Mouse (Mus musculus) liver, embryonic 16.5 days (tissue): ENCODE measurements around the gene Dvl1. TPM values are rescaled to one million over a fixed set of nuclear protein-coding genes. Genes with fewer than 3 reads are reported as not detected.

Experiments
- ATAC-seq: fragments of 200-750 bp; cut with Nextera tagmentation; 2 replicates; pipeline ENCODE4 v1.8.0; 2017; ENCODE audit warnings: low read depth, mild to moderate bottlenecking, moderate number of reproducible peaks, moderate library complexity
- H3K27ac ChIP-seq: fragments of 300-500 bp; sonication (generic); 2 replicates; pipeline ENCODE4 v1.5.1; 2014; ENCODE audit warnings: mild to moderate bottlenecking, low read length
- H3K27me3 ChIP-seq: fragments of 300-500 bp; sonication (generic); 2 replicates; pipeline ENCODE4 v1.6.1; 2014; ENCODE audit warnings: low read depth, low read length, mixed read lengths; ENCODE audit not compliant: control insufficient read depth, insufficient read depth
- H3K36me3 ChIP-seq: fragments of 300-500 bp; sonication (generic); 2 replicates; pipeline ENCODE4 v1.6.1; 2014; ENCODE audit warnings: mild to moderate bottlenecking; ENCODE audit not compliant: control insufficient read depth, insufficient read depth
- H3K4me1 ChIP-seq: fragments of 300-500 bp; sonication (generic); 2 replicates; pipeline ENCODE4 v1.6.1; 2014; ENCODE audit warnings: low read depth, low read length, mixed read lengths; ENCODE audit not compliant: control insufficient read depth
- H3K4me2 ChIP-seq: fragments of 300-500 bp; sonication (generic); 2 replicates; pipeline ENCODE4 v1.6.1; 2014; ENCODE audit warnings: low read depth, low read length, mixed read lengths
- H3K4me3 ChIP-seq: fragments of 300-500 bp; sonication (generic); 2 replicates; pipeline ENCODE4 v1.5.1; 2014; ENCODE audit warnings: low read depth, mild to moderate bottlenecking, low read length
- H3K9ac ChIP-seq: fragments of 300-500 bp; sonication (generic); 2 replicates; pipeline ENCODE4 v1.6.1; 2014; ENCODE audit warnings: low read depth, low read length
- H3K9me3 ChIP-seq: fragments of 300-500 bp; sonication (generic); replicated peaks from 2 replicates; pipeline ENCODE4 v1.6.1; 2016; ENCODE audit warnings: low read length; ENCODE audit not compliant: control insufficient read depth
- WGBS: fragments of 180-500 bp; shearing (Covaris S2); extraction: QIAGEN DNeasy Blood & Tissue Kit; methylation state at CpG from one replicate; pipeline ENCODE4 v1.1.7; 2014; ENCODE audit not compliant: insufficient replicate concordance; 5-methylcytosine and 5-hydroxymethylcytosine counted together
- polyA plus RNA-seq: library from polyadenylated mRNA; unstranded; fragments of >200 nt; fragmentation: Nextera tagmentation; extraction: Ambion mirVana; gene quantifications from 2 replicates; pipeline ENCODE4 v1.2.1, GENCODE M21; 2015

Dvl1 gene
- polyA plus RNA-seq, 1 experiment from 2014 or later, result 1.9 TPM

DNA sequence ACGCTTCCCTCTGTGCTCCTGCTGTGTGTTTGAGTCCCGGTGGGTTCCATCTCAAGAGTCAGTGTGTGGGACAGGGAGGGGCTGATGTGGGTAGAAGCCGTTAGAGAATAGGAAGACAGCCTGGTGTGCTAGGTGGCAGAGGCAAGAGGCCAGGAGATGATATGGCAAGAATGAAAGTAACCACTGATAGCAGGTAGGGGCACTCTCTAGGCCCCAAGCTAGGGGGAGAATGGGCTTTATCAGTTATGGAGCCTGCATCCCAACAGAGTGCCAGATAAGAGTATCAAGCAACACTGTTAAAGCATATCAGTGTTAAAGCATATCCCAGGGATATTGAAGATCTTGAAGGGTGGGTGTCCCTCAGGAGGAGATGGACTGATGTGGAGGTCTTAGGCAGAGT lies 9.7 kb downstream of the Dvl1 start:
- WGBS, result 31% methylated on average over 3 of the region's 3 CpGs
- peak; percentile 42 for ATAC-seq
- Histone ChIP-seq H3K27me3 (no peaks in the 10 kb centered on the region), H3K9me3 (no peaks in the 10 kb centered on the region), H3K4me2 (no peak overlapping the region), H3K9ac (no peak overlapping the region), H3K27ac (0 out of 2 replicates have a peak overlapping the region, but pooled peaks have one; percentile 19), H3K4me1 (peaks cover 13% of the 10 kb centered on the region), H3K36me3 (peaks cover 14% of the 10 kb centered on the region), H3K4me3 (no peak overlapping the region)

DNA sequence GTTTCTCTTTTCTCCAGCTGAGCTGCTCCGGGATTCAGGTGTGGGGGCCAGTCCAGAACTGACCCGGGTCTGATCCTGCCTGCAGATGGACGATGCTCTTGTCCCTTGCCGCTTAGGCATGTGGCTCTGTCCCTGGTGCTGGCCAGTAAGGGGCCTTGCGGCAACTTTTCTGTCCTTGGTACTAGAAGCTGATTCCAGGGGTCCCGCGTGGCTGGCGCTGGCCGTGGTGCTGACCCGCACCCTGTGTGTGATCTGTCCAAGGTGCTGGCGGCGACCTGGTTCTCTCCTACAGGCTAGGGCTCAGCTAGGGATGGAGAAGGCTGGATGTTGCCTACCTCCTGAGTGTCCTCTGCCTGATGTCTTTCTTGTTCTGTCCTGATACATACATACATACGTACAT lies 12.1 kb downstream of the Dvl1 start:
- H3K27ac ChIP-seq, result no peak overlapping the region
- H3K4me1 ChIP-seq, result peaks cover 13% of the 10 kb centered on the region
- H3K9me3 ChIP-seq, result no peaks in the 10 kb centered on the region
- ATAC-seq, result 0 out of 2 replicates have a peak, but pooled peaks have one; percentile 7
- 35% methylated on average over 13 of the region's 13 CpGs for WGBS
- peaks cover 14% of the 10 kb centered on the region for H3K36me3 ChIP-seq
- no peak overlapping the region for H3K9ac ChIP-seq
- H3K4me3 ChIP-seq, result no peak overlapping the region
- no peak overlapping the region for H3K4me2 ChIP-seq
- no peaks in the 10 kb centered on the region for H3K27me3 ChIP-seq

DNA sequence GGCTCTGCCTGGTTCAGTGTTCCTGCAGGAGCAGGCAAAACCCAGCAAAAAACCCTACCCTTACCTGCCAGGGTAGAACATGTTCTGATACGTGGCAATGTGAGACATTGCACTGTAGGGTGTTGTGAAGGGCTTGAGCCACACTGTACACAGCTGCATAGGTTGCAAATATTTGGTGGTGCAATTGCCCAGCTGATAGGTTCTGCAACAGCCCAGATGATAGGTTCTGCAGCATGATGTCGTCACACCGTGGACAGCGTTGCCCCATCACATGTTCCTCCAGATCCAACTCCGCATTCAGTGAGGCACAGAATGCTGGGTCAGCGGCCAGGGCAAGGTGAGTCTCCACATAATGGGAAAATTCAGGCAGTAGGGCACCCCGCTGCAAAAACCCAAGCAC lies 14.6 kb downstream of the Dvl1 start:
- no peak overlapping the region for H3K27ac ChIP-seq
- no peak overlapping the region for H3K4me2 ChIP-seq
- ATAC-seq, result peak; percentile 17; the same call in 1 of the 2 replicates
- 70% methylated on average over 7 of the region's 7 CpGs for WGBS
- H3K36me3 ChIP-seq, result peaks cover 15% of the 10 kb centered on the region
- H3K4me3 ChIP-seq, result no peak overlapping the region
- H3K9ac ChIP-seq, result no peak overlapping the region
- H3K9me3 ChIP-seq, result no peaks in the 10 kb centered on the region
- H3K27me3 ChIP-seq, result no peaks in the 10 kb centered on the region
- peaks cover 2% of the 10 kb centered on the region for H3K4me1 ChIP-seq

DNA sequence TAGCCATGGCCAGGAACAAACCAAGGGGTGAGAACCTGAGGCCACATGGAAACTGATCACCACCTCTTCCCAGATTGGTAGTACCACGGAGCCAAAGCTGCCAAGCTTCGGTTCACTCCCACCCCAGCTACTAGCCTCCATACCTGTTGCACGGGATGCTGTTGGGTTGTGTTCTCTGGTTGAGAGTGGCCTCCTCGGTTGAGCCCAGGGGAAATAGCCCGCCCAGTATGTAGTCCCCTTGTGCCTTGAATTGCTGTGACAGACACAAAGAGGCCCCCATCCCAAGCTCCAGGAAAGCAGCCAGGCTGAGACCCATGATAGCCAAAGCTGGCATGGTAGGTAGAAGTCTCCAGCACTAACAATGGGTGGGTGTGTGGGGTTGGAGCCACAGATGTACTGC lies 15.8 kb downstream of the Dvl1 start, which contains the start of gene Tas1r3:
Tas1r3 (minus strand) TSS at position 362 of the 400 bp plus-strand sequence.
- peaks cover 14% of the 10 kb centered on the region for H3K36me3 ChIP-seq
- WGBS, result 65% methylated on average over 5 of the region's 5 CpGs

DNA sequence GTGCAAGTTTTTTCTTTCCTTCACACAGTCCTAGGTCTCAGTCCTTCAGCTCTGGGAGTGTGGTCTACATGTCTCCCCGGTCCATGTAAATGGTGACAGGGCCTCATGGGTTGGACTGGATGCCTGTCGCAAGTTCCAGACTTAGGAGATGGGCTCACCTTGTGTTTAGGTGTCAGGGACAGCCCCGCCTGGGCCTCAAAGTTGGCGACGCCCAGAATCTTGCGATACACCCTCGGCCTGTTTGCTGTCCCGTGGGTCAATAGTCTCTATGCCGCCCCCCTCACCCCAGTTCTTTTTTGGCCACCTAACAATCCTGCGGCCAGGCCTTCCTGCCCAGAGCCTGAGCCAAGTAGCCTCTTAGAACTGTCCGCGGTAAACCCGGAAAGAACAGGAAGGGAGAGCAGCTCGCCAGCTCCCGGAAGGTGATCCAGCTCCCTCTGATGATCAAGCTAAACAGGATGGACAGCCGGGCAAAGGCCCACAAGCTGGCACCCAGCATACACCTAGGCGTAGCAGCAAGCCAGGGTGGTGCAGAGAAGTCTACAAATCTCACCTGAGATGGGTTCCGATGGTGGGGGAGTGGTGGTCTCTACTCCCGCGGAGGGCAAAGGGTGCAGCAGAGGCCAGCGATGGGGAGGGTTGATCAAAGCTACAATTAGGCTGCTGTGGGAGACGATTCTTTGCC lies 21.6 kb downstream of the Dvl1 start:
- WGBS, result 4% methylated on average over 22 of the region's 22 CpGs

More for the DNA sequence above, 15.8 kb downstream of the Dvl1 start, which contains the start of gene Tas1r3:
- no peak within 1 kb of the TSS for H3K9ac ChIP-seq
- peaks cover under 1% of the 10 kb centered on the region for H3K4me1 ChIP-seq
- H3K4me3 ChIP-seq, result no peak within 1 kb of the TSS
- ATAC-seq, result no peak
- no peak within 1 kb of the TSS for H3K4me2 ChIP-seq
- H3K9me3 ChIP-seq, result no peaks in the 10 kb centered on the region
- no peak within 1 kb of the TSS for H3K27ac ChIP-seq
- no peaks in the 10 kb centered on the region for H3K27me3 ChIP-seq

DNA sequence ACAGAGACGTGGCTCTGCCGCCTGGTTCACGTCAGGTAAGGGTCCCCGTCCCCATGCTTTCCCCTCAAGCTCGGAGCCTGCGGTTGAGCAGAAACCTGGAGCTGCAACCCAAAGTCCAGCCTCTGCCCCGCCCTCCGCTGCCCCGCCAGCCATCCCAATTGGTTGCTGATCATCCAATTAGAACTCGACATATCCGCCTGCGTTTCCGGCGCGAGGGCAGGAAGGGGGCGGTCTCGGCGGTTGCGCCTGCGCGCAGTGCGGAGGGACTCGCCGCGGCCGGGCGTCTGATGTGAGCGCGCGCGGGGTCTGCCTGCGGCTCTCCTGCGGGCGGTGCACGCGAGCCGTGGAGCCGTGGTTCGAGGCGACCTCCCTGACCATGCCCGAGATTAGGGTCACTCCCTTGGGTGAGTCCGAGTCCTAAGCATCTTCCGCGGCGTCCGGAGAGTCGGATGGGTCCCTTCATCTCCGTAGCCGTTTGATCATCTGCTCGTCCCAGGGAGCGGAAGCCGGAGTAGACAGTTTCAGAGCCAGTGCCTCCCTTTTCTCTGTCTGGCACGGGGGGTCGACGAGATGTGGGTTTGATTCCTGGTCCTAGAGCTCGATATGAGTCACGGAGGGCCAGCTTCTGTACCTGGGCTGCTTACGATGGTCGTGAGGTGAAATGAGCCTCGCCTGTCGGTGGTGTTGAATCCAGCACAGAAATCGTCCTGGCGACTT lies 22.3 kb downstream of the Dvl1 start, which contains the start of the genes Cptp and Ints11:
Cptp (minus strand) TSS at position 124 of the 717 bp plus-strand sequence.
Ints11 (plus strand) TSS at position 230 of the 717 bp plus-strand sequence.
- peak; percentile 98 for ATAC-seq
- Histone ChIP-seq H3K4me1 (peaks cover 28% of the 10 kb centered on the region), H3K4me2 (peak within 1 kb of the TSS; percentile 96), H3K9ac (peak within 1 kb of the TSS; percentile 86), H3K4me3 (peak within 1 kb of the TSS; percentile 83), H3K27me3 (no peaks in the 10 kb centered on the region), H3K36me3 (peaks cover 14% of the 10 kb centered on the region), H3K9me3 (no peaks in the 10 kb centered on the region), H3K27ac (peak within 1 kb of the TSS; percentile 51)
- under 1% methylated on average over 63 of the region's 63 CpGs for WGBS

More for the DNA sequence above, 21.6 kb downstream of the Dvl1 start:
- no peaks in the 10 kb centered on the region for H3K9me3 ChIP-seq
- peak overlapping the region; percentile 51 for H3K27ac ChIP-seq
- peak overlapping the region; percentile 96 for H3K4me2 ChIP-seq
- H3K9ac ChIP-seq, result peak overlapping the region; percentile 77
- H3K4me3 ChIP-seq, result peak overlapping the region; percentile 83
- peaks cover 28% of the 10 kb centered on the region for H3K4me1 ChIP-seq
- H3K27me3 ChIP-seq, result no peaks in the 10 kb centered on the region
- ATAC-seq, result peak; percentile 17
- H3K36me3 ChIP-seq, result peaks cover 12% of the 10 kb centered on the region

DNA sequence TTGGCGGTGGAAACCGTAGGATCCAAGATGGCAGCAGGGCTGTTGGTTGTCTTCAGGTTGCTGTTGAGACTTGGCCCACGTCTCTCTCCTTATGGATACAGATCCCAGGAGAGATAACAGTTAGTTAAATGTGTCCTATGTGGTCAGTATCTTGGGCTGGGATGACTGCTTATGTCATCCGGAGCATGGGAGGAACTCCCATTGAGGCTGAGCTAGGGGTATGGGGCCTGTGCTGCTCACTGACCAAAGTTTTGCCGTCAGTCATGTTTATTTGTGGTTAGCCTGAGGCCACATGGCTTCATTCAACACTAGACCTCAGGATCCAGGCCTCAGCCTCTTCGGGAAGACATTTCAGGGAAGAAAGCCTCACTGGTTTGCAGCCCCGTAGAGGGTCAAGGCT lies 24.2 kb downstream of the Dvl1 start:
- Histone ChIP-seq H3K4me1 (peaks cover 28% of the 10 kb centered on the region), H3K4me3 (no peak overlapping the region), H3K36me3 (peaks cover 16% of the 10 kb centered on the region; the same call in 1 of the 2 replicates), H3K9me3 (no peaks in the 10 kb centered on the region), H3K27me3 (no peaks in the 10 kb centered on the region), H3K4me2 (no peak overlapping the region), H3K9ac (no peak overlapping the region), H3K27ac (no peak overlapping the region)
- ATAC-seq, result no peak
- 65% methylated on average over 7 of the region's 7 CpGs for WGBS

DNA sequence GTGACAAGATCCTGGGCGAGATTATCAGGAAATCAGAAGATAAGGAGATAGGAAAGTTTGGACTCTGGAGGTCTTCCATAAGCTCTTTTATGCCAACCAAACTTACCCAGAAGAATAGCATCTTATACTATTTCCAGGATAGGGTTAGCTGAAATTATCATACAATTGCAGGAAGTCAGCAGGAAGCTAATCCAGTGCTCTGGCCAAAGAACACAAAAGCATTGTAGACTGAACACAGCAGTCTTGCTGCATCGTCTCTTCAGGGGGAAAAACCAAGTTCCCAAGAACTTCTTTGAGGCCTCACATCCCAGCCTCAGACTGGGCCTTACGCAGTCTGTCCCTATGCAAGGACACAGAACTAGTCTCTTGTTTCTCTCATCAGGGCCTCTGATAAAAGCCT lies 36.4 kb downstream of the Dvl1 start:
- Histone ChIP-seq H3K4me3 (no peak overlapping the region), H3K9me3 (no peaks in the 10 kb centered on the region), H3K36me3 (peaks cover 30% of the 10 kb centered on the region), H3K27me3 (no peaks in the 10 kb centered on the region), H3K4me1 (no peaks in the 10 kb centered on the region), H3K9ac (no peak overlapping the region), H3K4me2 (no peak overlapping the region), H3K27ac (no peak overlapping the region)
- 71% methylated on average over 3 of the region's 3 CpGs for WGBS
- ATAC-seq, result no peak

DNA sequence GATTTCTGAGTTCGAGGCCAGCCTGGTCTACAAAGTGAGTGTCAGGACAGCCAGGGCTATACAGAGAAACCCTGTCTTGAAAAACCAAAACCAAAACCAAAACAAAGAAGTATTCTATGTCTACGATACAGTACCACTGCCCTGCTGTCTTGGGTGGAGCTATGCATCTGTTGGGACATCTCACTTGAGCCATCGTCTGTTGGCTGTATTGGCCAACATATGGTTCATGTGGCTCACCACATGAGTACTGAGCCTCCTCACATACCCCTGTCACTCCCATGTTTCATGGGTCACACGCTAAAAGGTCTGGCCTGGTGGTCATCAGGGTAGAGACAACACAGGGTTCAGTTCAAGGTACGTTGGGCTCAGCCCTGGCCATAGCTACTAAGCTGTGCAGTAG lies 39.1 kb downstream of the Dvl1 start:
- Histone ChIP-seq H3K36me3 (peaks cover 30% of the 10 kb centered on the region), H3K4me2 (no peak overlapping the region)
- 73% methylated on average over 5 of the region's 5 CpGs for WGBS

More for the DNA sequence above, 39.1 kb downstream of the Dvl1 start:
- no peak overlapping the region for H3K9ac ChIP-seq
- no peaks in the 10 kb centered on the region for H3K27me3 ChIP-seq
- no peak overlapping the region for H3K27ac ChIP-seq
- H3K9me3 ChIP-seq, result no peaks in the 10 kb centered on the region
- no peak overlapping the region for H3K4me3 ChIP-seq
- H3K4me1 ChIP-seq, result peaks cover 9% of the 10 kb centered on the region
- ATAC-seq, result no peak
